Mouse (Mus musculus) kidney, adult 2 months (tissue): Measurements from ENCODE around the gene Adgrl2. TPM values are rescaled to one million over a fixed set of nuclear protein-coding genes. Genes with fewer than 3 reads are reported as not detected.

Experiments used
- DNase-seq: peaks from one replicate; pipeline ENCODE4 v3.0.0; 2021
- H3K27ac ChIP-seq: fragments of 200-500 bp; 2 replicates; pipeline ENCODE4 v1.5.1; 2012; ENCODE audit warnings: low read depth, low read length, control low read depth, inconsistent platforms; ENCODE audit not compliant: insufficient read depth
- H3K27me3 ChIP-seq: fragments of 200-500 bp; replicated peaks from 2 replicates; pipeline ENCODE4 v1.6.1; 2012; ENCODE audit warnings: mild to moderate bottlenecking, moderate library complexity, low read length, inconsistent platforms; ENCODE audit not compliant: control insufficient read depth, insufficient read depth
- H3K36me3 ChIP-seq: fragments of 200-500 bp; 2 replicates; pipeline ENCODE4 v1.6.1; 2012; ENCODE audit warnings: mild to moderate bottlenecking, moderate library complexity, low read length, inconsistent platforms; ENCODE audit not compliant: control insufficient read depth, insufficient read depth
- H3K4me1 ChIP-seq: fragments of 200-500 bp; 2 replicates; pipeline ENCODE4 v1.6.1; 2011; ENCODE audit warnings: low read length; ENCODE audit not compliant: control insufficient read depth, insufficient read depth
- H3K4me3 ChIP-seq: fragments of 200-500 bp; 2 replicates; pipeline ENCODE4 v1.5.1; 2011; ENCODE audit warnings: mild to moderate bottlenecking, low read depth, low read length, control low read depth; ENCODE audit not compliant: insufficient read depth
- CTCF ChIP-seq: fragments of 200-500 bp; conservative IDR thresholded peaks from 2 replicates; pipeline ENCODE4 v1.5.1; 2011; ENCODE audit warnings: low read depth, mild to moderate bottlenecking, control low read depth, low read length, moderate library complexity, mixed read lengths; ENCODE audit not compliant: insufficient read depth, insufficient read length
- POLR2A ChIP-seq: fragments of 200-500 bp; IDR thresholded peaks from one replicate; pipeline ENCODE4 v1.6.1; 2011; ENCODE audit warnings: low read depth, low read length, control low read depth
- WGBS: fragments of 180-500 bp; shearing (Covaris S2); methylation state at CpG from one replicate; pipeline ENCODE4 v1.1.7; 2018; 5-methylcytosine and 5-hydroxymethylcytosine counted together
- polyA plus RNA-seq: library from polyadenylated mRNA; depleted of rRNA; stranded (reverse); fragments of >200 nt; gene quantifications from 2 replicates; pipeline ENCODE4 v1.2.3, GENCODE M21; 2012

Gene Adgrl2
- polyA plus RNA-seq, 1 experiment = 22.4 TPM

GRCm38 (mm10) chr3:148922618-148923095, 67.7 kb downstream of the Adgrl2 start:
- no peak for TF ChIP-seq POLR2A
- TF ChIP-seq CTCF = no peak
- H3K4me3 ChIP-seq = no peak overlapping the region
- peak overlapping the region; percentile 93 for H3K27ac ChIP-seq
- H3K36me3 ChIP-seq = no peaks in the 10 kb centered on the region
- peak; percentile 23 for DNase-seq
- H3K4me1 ChIP-seq = peaks cover 29% of the 10 kb centered on the region
- WGBS = 71% methylated on average over 14 of the region's 14 CpGs
- H3K27me3 ChIP-seq = no peaks in the 10 kb centered on the region

DNA sequence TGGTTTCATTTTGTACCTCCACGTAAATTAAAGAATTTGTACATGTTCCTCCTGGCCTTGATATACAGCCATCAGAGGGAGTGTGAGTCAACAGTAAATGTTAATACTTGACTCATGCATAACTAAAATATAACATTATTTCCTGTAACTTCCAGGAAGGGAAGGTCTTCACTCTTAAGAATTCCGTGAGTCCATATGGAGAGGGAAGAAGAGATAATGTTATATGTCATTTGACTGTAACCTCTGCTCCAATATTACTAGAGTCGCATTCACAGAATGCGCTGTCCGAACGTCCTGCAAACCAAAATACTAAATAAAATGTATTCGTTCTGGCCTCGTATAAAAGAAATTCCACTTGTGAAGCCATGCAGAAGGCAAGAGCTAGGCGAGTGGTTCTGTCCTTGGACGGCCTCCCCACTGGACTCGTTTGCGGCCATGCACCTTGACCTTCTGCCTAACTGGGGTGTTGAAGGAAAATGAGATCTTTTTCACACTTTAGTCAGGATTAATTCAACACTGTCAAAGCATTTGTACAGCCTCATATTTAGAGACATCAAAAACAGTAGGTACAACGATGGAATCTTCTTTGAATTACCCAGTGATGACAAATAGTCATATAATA, 68.3 kb downstream of the Adgrl2 start:
- Histone ChIP-seq H3K36me3 (no peaks in the 10 kb centered on the region), H3K4me1 (peaks cover 30% of the 10 kb centered on the region), H3K27me3 (no peaks in the 10 kb centered on the region), H3K27ac (peak overlapping the region; percentile 93), H3K4me3 (no peak overlapping the region)
- peak; percentile 72 for DNase-seq
- no peak for TF ChIP-seq CTCF
- no peak for TF ChIP-seq POLR2A
- WGBS = 38% methylated on average over 13 of the region's 13 CpGs

DNA sequence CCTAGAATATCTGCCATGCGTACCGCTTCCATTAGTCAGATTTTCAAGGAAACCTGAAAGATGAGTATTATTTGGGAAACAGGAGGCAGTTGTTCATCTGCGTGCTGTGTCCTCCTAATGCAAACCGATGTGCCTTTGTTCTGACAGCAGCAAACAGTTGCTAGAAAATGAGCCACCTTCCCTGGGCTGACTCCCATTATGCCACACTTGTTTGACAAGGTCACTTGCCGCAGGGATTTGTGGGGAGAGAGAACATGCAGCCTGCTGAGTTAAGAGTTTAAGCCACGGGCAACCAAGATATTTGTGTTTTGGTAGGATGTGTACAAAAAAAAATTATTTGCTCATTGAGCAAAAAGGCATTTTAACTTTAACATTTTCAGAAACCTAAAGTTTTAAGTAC, 69.5 kb downstream of the Adgrl2 start:
- TF ChIP-seq POLR2A (no peak), CTCF (no peak)
- Histone ChIP-seq H3K4me1 (peaks cover 24% of the 10 kb centered on the region), H3K27me3 (no peaks in the 10 kb centered on the region), H3K27ac (peak overlapping the region; percentile 24), H3K36me3 (no peaks in the 10 kb centered on the region), H3K4me3 (no peak overlapping the region)
- DNase-seq = peak; percentile 50
- WGBS = 74% methylated on average over 6 of the region's 6 CpGs

- Histone ChIP-seq H3K27ac (no peak overlapping the region), H3K27me3 (no peaks in the 10 kb centered on the region), H3K36me3 (no peaks in the 10 kb centered on the region), H3K4me1 (peaks cover 24% of the 10 kb centered on the region), H3K4me3 (no peak overlapping the region)
- DNase-seq = no peak
- TF ChIP-seq POLR2A = no peak
- no peak for TF ChIP-seq CTCF
- 59% methylated on average over 5 of the region's 5 CpGs for WGBS
These were observed 71.9 kb downstream of the Adgrl2 start for GRCm38 (mm10) chr3:148918425-148918824.

- Histone ChIP-seq H3K4me3 (no peak overlapping the region), H3K36me3 (no peaks in the 10 kb centered on the region), H3K27ac (no peak overlapping the region), H3K4me1 (peaks cover 25% of the 10 kb centered on the region), H3K27me3 (no peaks in the 10 kb centered on the region)
- 38% methylated on average over 7 of the region's 7 CpGs for WGBS
- no peak for DNase-seq
- TF ChIP-seq CTCF = no peak
- no peak for TF ChIP-seq POLR2A
These were observed 72.5 kb downstream of the Adgrl2 start for GRCm38 (mm10) chr3:148917837-148918236.

- Histone ChIP-seq H3K36me3 (no peaks in the 10 kb centered on the region), H3K27ac (no peak overlapping the region), H3K27me3 (no peaks in the 10 kb centered on the region), H3K4me3 (no peak overlapping the region), H3K4me1 (peaks cover 19% of the 10 kb centered on the region)
- no peak for DNase-seq
- WGBS = 63% methylated on average over 5 of the region's 5 CpGs
- TF ChIP-seq POLR2A = no peak
- TF ChIP-seq CTCF = no peak
These were observed 74.1 kb downstream of the Adgrl2 start for GRCm38 (mm10) chr3:148916226-148916625.

DNA sequence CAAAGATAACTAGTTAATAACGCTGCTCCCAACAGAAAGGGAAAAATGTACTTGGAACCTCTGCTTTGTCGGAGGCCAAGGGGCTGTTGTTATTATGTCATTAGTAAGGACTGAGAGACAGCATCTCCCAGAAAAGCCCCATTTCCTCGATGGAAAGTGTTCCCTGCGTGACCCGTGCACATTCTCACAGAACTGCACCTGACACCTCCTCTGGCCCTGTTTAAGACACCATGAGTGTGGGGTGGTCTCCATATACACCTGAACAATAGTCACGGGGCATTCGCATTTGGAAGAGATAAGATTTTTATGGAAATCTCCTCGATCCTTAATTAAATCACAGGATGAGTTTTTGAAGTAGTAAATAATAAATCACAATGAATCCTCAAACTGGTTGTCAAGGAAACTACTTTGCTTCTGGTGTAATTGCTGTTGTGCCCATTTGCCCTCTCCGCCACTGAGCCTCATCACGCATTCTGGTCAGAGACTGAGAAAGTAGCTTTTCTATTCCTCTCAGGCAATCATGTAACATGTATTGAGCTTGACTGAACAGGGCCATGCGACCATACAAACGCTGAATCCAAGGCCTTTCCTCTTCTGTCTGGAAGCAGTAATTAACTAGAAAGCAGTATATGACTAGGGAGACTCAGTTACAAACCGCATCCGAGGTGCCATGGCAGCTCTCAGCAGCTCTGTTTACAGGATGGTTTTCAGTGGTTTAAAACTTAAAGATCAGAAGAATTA, 77.2 kb downstream of the Adgrl2 start:
- 67% methylated on average over 14 of the region's 14 CpGs for WGBS
- TF ChIP-seq CTCF (no peak), POLR2A (no peak)
- Histone ChIP-seq H3K4me3 (no peak overlapping the region), H3K4me1 (peaks cover 13% of the 10 kb centered on the region), H3K27me3 (no peaks in the 10 kb centered on the region), H3K36me3 (no peaks in the 10 kb centered on the region), H3K27ac (no peak overlapping the region)
- DNase-seq = no peak
